Mouse (Mus musculus): ENCODE measurements around the gene Kcnc4.

GRCm38 (mm10) chr3:107439280-107439679, 20.1 kb downstream of the Kcnc4 start:
- TF ChIP-seq GATA1 (IDR thresholded peaks at IDR 0.05; ENCODE audit: low read length) (no peak), TAL1 (IDR thresholded peaks at IDR 0.05; ENCODE audit: low read length) (no peak)
